Mouse (Mus musculus): Measurements from ENCODE around the gene Jakmip3.

DNA sequence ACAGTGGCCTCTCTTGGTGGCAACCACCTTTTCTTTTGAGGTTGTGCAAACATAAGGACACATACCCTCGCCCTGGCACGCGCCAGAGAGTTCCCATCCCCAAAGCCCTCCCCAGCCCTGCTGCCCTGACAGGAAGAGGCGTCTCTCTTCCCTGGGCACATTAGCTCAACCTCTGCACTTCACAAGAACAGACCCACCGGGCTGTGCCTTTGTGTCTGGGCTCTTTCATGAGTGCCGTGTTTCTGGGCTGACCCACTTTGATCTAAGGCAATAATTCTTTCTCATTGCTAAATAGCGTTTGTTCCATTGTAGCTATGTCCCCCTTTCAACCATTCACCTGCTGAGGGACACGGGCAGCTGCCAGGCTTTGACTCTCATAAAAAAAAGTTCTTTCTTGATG is 7.8 kb downstream of the Jakmip3 start:
- no peak for TF ChIP-seq GATA1 (IDR thresholded peaks at IDR 0.05; ENCODE audit: low read length)
- no peak for TF ChIP-seq TAL1 (IDR thresholded peaks at IDR 0.05; ENCODE audit: low read length)
